Mouse (Mus musculus) MEL-GATA-1-ER (cell line): Measurements from ENCODE around the gene Akap17b.
"Not testable (repeated sequence)": the region's sequence is repeated elsewhere in the genome, so short reads cannot be mapped to it uniquely, and the experiment has no call there.

ENCODE experiments used
- DNase-seq: peaks from one replicate; pipeline ENCODE4 v3.0.0-alpha.2; 2012; ENCODE audit warnings: low read depth; ENCODE audit errors: extremely low read depth

Akap17b gene

DNA sequence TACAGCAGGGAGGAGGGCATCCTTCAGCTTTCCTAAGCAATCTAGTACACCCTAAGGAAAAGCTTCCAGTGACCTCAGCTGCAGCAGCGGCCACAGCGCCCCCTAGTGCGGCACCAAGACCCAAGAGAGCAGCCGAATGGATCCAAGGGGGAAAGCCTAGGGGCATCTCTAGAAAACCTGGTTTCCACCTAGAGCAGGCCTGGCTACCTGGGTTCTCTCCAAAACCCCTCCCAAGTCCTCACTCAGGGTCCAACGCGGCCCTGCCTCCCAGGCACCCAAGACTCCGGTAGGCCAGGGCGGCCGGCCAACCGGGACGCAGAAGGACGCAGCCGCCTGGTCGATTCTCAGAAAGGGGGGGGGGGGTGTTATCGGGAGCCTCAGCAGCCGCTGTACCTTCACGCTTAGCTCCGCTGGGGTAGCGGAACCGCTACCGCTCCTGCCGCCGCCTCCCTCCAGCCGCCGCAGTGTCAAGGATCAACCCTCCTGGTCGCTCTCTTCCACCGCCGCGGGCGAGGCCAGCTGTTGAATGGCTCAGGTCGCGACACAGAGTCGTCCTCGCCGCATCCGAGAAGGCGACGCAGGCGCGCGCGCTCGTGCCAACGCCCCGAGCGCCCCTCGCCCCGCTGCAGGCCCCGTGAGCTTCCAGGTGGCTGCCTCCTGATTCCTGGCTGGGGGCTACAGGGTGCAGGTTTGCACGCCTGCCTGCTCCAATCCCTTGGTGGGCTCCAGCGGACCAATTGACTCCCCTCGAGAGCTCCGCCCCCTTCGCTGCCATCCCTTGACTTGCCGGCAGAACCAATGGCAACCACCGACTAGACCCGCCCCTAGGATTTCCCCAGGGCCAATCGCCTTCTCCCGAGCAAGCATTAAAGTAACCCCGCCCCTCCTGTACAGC is at the start of gene Akap17b:
Akap17b (minus strand) TSS at position 739 of the 895 bp plus-strand sequence.
- peak; percentile 76 for DNase-seq

DNA sequence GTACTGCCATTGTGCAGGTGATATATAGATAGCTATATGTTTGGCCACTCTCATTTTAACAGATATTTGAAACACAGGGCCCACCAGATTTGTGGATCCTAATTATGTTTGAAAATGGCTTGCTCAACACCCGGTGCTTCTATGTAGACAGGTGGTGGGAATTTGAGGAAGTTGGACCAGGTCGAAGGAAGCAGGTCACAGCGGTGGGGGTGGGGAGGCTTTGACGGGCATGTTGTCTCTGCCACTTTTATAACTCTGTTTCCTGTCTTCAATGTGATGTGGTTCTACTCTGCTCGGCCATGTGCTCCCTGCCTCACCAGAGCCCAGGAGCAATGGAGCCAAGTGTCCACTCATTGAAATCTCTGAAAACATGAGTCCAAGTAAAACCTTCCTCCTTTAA is 46.2 kb upstream of the Akap17b start:
- no peak for DNase-seq

DNA sequence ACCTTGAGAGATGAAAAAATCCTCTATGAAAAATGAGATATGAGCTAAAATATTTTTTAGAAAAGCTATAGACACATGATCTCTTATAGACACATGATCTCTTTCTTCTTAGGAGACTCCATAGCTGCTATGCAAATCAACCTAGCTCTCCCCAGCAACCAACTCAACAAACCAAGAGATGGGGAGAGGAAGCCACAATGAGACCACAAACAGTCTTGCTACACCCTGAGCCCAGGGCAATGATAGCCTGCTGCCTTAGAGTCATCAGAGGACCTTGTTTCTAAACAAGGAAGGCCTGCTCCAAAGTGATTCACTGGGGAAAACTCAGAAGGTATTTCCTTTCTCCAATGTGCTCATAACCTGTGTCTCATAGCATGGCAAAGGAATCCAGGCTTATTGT is 44.5 kb upstream of the Akap17b start:
- DNase-seq, result no peak

DNA sequence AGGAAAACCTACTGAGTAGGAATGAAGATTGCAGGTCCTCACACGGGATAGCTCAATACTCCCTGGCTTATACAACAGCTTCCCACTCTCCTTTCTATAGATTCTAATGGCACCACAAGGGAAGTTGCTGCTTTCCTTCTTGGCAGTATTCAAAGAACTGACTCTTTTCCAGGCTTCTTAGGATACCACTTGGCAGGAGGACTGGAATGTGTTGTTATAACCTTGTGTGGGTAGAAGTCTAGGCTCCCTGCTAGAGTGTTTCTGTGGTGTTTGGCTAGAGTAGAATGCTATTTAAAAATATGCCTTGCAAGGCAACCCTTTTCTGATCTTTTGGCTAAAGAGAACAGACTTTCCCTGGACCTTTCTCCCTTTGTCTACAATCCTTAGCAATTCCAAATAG is 31.6 kb upstream of the Akap17b start:
- no peak for DNase-seq

DNA sequence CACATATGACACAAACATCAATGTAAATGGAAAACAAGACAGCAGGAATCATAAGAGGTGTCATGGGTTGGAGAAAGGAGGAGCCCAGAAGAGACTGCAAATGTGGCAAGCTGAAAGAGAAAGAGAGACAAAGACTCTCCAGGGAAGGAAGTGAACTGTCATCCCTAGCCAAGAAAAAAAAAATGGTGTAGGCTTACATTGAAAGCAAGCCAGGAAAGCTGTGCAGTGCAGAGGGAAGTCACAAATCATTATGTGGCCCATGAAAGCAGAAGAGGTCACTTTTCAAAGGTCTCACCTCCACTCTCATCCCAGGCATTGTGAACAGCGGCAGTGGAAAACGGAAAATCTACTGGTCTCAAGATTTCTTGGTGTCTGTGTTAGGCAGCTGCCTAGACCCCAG is 27.5 kb upstream of the Akap17b start:
- no peak for DNase-seq

DNA sequence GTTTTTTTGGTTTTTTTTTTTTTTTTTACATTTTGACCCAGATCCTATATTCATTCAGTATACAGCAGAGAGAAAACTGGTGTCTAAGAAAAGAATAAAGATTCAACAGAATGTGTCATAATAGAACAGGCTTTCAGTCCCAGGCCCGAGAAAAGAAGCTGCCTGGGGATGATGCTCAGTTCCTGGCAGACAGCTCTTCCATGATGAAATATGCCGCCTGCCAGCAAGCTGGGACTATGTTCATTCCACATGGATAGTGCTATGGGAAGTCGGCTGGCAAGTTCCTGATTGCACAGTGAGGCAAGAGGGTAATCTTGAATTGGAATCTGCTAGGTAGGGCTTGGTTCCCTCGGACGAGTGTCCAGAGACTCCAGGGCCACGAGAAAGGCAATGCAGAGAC is 5.1 kb downstream of the Akap17b start:
- DNase-seq, result no peak

DNA sequence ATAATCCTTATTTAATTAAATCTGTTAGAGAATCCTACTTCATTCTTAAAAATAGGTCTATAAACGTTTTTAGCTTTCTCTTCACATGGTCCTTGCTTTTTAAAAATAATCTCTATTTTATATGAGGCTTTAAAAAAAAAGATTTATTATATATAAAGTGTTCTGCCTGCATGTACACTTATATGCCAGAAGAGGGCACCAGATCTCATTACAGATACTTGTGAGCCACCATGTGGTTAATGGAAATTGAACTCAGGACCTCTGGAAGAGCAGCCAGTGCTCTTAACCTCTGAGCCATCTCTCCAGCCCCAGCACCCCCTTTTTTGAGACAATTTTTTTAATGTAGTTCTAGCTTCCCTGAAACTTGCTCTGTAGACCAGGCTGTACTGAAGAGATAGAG is 14.4 kb downstream of the Akap17b start:
- DNase-seq, result no peak

DNA sequence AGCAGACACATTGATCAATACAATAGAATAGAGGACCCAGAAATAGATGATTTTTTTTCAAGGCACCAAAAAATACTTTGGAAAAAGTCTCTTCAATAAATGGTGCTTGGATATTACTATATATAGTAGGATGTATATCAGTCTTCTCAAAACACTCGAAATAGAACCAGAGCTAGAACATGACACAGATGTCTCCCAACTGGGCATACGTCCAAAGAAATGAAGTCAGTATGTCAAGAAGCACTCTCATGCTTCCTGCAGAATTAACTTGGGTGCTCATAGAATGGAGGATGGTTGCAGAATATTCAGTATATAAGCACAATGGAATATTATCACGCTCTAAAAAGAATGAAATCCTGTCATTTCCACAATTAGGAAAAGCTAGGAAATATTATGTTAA is 17.1 kb downstream of the Akap17b start:
- no peak for DNase-seq

DNA sequence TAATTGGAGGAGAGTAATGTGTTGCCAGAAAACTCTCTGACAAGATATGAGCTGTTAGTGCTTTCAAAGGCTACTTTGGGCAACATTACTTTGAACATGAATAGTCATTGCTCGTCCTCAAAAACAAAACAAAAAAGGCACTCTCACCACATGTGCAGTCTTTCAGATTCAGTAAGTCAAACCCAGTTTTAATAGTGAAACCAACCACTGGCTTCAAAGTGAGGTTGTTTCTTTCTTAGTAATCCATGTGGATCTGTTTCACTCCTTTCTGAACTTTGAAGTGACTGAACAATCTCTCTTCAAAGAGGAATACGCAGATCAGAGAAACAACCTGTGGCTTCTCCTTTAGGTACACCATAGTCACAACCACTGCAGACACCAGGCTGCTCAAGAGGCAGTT is 36.1 kb downstream of the Akap17b start:
- no peak for DNase-seq

DNA sequence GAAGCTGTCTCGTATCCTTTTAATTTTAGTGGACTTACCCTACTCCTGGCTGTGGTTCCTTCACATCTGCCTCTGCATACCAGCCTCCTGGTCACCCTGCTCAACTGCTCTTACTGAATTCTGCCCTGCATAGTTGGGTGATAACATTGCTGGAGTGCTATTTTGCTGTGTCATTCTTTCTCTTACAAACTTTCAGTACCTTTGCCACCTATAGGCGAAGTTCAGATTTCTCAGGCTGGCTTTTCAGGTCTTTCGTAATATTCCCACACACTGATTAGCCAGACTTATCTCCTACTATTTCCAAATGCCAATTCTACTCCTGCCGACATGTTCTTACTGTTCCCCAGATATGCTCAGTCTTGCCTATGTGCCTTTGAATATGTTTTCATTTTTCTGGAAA is 41.2 kb downstream of the Akap17b start:
- DNase-seq, result no peak

DNA sequence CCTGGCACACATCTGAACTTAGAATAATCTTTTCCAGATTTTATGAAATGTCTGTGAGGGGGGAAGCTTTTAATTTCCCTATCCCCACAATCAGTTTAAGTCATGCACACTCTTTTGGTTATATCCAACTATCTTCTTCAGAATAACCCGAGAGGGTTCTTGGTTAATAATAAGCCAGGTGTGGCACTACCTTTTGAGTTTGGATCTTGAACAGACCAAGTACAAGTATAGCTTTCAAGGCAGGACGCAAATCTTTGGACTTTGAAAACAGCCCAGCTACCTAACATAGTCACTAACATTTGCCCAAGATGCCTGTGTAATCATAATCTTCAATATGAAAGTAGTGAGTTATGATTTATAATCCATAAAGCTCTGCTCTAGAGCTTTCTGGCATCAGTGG is 42.3 kb downstream of the Akap17b start:
- DNase-seq, result no peak

DNA sequence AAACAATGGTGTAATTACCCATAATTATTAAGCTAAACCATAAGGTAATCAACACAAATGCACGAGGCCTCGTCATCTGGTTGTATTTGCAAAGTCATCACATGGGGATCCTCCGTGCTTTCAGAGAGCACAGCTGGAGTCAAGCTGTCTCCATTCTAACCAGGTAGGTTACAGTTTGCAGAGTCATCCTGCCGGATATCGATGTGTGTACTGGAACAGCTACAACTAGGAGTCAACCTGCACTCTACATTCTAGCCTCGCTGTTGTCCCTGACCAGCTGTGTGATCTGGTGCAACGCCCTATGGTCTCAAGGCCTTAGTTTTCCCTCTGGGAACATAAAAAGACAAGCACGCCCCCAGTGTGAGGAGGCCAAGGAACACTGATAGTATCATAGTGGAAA is 45.1 kb downstream of the Akap17b start:
- no peak for DNase-seq

DNA sequence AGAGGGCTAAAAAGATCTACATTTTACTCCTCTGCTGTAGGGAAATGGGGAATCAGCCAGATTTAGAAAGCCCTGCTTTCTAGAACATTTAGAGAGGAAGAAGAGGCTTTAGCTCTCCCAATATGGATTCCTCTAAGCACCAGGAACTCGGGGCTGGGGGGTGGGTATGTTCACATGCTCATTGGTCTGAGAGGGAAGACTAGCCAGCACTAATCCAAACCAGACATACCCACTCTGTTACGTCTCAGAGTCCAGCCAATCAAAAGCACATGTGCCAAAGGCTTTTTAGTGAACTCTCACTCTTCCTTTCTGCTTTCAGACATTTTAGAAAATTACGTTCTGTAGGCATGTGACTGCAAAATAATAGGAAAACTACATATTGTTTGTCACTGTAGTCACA is 45.5 kb downstream of the Akap17b start:
- no peak for DNase-seq

DNA sequence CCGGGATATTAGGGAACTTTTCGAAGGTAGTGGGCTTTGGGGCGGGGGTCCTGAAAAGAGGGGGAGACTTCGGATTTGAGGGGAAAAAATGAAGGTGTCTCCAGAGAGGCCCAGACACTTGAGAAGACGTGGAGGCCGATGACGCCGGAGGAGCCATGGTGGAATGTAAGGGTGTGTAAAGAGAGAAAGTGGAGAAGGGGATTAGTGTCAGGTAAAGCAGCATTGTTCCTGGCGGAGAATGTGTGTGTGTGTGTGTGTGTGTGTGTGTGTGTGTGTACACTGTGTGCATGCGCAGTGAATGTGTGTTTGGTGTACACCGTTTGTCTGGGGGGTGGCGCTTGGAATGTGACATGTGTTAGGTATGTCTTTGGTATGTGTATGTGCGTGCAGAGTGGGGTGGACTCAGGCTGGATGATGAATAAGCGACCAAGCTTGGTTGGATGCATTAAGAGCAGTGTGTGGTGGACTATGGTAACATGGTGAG is 46.3 kb downstream of the Akap17b start:
- DNase-seq, result no peak

DNA sequence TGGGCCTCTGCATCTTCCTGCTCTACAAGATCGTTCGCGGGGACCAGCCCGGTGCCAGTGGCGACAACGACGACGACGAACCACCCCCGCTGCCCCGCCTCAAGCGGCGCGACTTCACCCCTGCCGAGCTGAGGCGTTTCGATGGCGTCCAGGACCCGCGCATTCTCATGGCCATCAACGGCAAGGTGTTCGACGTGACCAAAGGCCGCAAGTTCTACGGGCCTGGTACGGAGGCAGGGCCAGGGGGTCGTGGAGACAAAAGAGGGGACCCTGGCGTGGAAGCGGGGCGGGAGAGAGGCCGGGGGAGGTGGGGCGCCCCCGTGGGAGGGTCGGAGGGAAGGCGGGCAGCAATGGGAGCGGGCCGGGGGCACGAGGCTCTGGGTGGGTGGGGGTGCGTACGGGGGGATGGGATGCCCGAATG is 46.8 kb downstream of the Akap17b start:
- DNase-seq, result no peak

DNA sequence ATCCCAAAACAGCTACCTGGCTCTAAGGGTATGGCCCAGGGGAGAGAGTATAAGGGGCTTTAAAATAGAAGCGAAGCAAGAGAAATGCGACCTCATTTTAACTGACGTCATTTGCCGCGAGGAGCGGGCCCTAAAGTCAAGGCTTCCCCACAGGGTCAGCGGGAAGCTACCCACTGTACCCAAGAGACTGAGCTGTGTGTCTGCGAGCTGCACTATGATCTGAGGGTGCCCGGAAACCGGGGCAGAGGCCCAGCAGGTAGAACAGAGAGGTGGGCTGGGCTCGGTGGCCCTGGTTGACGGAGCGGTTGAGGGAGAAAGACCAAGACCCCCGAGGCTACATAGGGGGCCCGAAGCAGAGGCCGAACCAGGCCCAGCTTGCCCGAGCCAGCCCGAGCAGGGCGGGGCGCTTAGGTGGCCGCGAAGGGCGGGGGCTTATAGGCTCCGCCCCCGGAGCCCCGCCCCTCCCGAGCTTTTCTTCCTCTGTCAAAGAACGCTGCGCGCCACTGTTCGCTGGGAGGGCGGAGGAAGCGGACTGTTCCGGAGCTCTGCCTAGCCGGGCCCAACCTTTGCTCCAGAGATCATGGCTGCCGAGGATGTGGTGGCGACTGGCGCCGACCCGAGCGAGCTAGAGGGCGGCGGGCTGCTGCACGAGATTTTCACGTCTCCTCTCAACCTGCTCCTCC is 47.3 kb downstream of the Akap17b start, which contains the start of gene Pgrmc1:
Pgrmc1 (plus strand) TSS at position 500 of the 683 bp plus-strand sequence.
- DNase-seq, result no peak

DNA sequence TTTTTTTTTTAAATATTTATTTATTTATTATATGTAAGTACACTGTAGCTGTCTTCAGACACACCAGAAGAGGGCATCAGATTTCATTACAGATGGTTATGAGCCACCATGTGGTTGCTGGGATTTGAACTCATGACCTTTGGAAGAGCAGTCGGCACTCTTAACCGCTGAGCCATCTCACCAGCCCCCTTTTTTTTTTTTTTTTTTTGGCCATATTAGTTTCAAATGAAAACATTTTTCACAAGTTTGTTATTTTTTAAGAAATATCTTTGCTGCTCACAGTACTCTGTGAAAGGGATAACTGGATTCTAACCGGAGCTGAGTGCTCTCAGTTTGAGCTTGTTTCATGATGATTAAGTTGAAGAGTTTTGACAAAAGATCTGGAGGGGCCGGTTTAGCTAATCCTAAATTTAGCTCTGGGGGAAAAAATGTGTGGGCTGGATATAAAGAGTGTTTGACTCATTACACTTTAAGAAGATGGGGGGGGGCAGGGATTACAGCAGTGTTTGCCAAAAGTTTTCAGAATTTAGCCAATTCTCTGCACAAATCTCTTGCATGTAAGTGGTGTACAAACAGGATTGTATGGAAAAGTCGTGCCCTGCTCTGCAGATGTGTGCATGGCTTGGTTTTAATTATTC is 48.6 kb downstream of the Akap17b start:
- not testable (repeated sequence) for DNase-seq

DNA sequence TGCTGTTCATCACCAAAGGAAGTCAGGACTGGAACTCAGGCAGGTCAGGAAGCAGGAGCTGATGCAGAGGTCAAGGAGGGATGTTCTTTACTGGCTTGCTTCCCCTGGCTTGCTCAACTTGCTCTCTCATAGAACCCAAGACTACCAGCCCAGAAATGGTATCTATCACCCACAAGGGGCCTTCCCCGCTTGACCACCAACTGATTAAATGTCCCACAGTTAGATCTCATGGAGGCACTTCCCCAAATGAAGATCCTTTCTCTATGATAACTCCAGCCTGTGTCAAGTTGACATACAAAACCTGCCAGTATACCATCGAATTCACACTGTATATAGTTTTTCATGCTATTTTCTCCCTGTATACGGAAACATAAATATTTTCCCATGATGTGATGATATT is 49.9 kb downstream of the Akap17b start:
- DNase-seq, result no peak

DNA sequence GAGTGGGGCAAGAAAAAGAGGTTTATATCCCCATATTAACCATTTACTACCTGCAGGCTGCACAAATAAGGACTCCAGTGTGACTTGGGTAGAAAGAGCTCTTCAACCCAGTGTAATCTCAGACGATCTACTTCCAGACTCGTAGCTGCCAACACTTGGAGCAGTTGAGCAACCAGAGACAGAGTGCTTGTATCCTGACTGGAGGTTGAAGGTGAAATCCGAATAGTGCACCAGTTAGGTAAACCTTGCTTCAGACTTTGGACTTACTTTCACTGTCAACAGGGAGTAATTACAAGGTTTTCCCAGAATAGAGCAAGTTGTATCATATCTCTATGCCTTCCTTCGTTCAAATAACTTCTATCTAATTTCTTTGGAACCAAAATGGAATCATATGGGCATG is 53.7 kb downstream of the Akap17b start:
- no peak for DNase-seq

DNA sequence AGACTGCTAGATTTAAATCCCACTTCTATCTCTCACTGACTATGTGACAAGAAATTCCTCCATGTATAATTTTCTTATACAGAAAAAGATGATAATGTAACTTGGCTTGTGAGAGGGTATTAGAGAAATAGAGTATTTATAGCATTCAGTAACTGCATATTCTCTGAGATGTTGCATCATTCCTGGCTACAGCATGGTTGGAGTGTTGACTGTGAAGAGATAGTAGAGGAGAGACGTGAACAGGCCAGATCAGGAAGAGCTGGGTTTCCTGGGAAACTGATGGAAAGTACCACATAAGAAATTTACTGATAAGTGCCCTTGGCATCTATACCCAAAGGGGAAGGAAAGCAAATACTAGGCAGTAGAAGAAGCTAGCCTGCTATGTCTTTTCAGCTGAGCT is 54.1 kb downstream of the Akap17b start:
- DNase-seq, result no peak

DNA sequence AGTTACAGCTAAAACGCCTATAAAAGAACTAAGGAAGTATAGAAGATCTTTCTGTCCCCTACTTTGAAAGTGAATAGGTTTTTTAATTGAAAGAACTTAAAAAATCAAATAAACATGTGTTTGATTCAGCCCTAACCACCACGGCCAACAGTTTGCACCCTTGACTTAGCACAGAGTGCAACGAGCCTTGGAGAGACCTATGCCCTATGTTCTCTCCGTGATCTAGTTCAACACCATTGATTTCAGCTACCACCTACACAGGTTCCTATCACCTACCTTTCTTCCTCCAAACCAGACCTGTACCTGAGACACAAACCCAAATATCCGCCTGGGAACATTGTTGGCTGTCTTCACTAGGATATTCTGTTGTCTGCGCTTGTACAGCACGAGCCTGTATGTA is 54.9 kb downstream of the Akap17b start:
- DNase-seq, result no peak
